Mouse (Mus musculus): Measurements from ENCODE around the gene Pglyrp2. TPM values are rescaled to one million over a fixed set of nuclear protein-coding genes. Genes with fewer than 3 reads are reported as not detected.
A peak's percentile ranks its signal among the peaks of the same experiment; 100 is the strongest.

Pglyrp2 gene
- 2.0 and 3.2 TPM in 2 replicates for polyA plus RNA-seq (2012; ENCODE audit: insufficient read depth, low replicate concordance)

DNA sequence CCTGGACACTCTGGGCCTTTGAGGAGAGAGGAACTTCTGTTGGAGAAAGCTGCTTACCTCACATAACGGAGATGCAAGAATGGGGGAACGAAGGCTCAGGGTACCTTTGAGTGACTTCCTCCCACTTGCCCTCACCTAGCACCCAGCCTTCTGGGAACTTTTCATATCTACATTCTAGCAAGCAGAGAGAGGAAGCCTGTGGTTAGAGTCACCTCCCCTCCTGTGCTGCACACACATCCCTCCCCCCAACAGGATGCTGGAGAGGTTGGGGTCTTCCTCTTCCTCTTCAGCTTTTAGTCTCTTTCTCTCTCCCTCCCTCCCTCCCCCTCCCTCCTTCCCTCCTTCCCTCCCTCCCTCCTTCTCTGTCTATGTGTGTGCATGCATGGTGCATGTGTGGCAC is at the start of gene Pglyrp2:
Gene Pglyrp2, minus strand, starts transcription at position 134 of the 400 bp plus-strand sequence.
- Histone ChIP-seq H3K4me1 (peaks cover 50% of the 10 kb centered on the region), H3K9me3 (no peaks in the 10 kb centered on the region), H3K27me3 (replicated peaks) (no peaks in the 10 kb centered on the region), H3K4me3 (replicated peaks) (peak within 1 kb of the TSS; percentile 58), H3K36me3 (replicated peaks; ENCODE audit: low read length) (no peaks in the 10 kb centered on the region)
- TF ChIP-seq FLI1 (IDR thresholded peaks at IDR 0.05; ENCODE audit: low read length) (no peak), GATA1 (IDR thresholded peaks at IDR 0.05; ENCODE audit: borderline replicate concordance, low read length) (no peak)

DNA sequence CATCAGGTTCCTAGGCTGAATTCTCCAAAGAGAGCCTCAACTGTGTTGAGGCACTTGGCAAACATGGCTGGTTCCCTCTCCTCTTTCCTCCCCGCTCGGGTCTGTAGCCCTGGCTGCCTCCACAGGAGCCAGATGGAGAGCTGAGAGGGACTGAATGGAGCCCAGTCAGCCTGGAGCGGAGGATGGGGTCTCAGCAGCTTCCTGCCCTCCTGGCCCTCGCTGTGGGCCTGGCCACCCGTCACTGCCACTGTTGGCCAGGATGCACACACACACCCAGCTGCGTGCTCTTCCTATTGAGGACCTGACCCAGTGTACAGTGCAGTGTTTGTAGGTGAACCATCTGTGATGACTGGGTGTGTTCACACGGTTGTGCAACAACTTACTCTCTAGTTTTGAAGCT is 48.2 kb upstream of the Pglyrp2 start:
- peaks cover 33% of the 10 kb centered on the region for H3K27me3 ChIP-seq (replicated peaks)
- peaks cover 8% of the 10 kb centered on the region for H3K9me3 ChIP-seq
- no peak overlapping the region for H3K4me3 ChIP-seq (replicated peaks)
- no peaks in the 10 kb centered on the region for H3K36me3 ChIP-seq (replicated peaks; ENCODE audit: low read length)
- no peak for TF ChIP-seq GATA1 (IDR thresholded peaks at IDR 0.05; ENCODE audit: borderline replicate concordance, low read length)
- no peak for TF ChIP-seq FLI1 (IDR thresholded peaks at IDR 0.05; ENCODE audit: low read length)
- H3K4me1 ChIP-seq = peaks cover 12% of the 10 kb centered on the region

GRCm38 (mm10) chr17:32470795-32471194 is 46.8 kb upstream of the Pglyrp2 start:
- H3K27me3 ChIP-seq (replicated peaks) = peaks cover 30% of the 10 kb centered on the region
- peaks cover 12% of the 10 kb centered on the region for H3K4me1 ChIP-seq
- H3K9me3 ChIP-seq = no peaks in the 10 kb centered on the region
- TF ChIP-seq GATA1 (IDR thresholded peaks at IDR 0.05; ENCODE audit: borderline replicate concordance, low read length) (no peak), FLI1 (IDR thresholded peaks at IDR 0.05; ENCODE audit: low read length) (no peak)
- H3K36me3 ChIP-seq (replicated peaks; ENCODE audit: low read length) = no peaks in the 10 kb centered on the region
- no peak overlapping the region for H3K4me3 ChIP-seq (replicated peaks)

DNA sequence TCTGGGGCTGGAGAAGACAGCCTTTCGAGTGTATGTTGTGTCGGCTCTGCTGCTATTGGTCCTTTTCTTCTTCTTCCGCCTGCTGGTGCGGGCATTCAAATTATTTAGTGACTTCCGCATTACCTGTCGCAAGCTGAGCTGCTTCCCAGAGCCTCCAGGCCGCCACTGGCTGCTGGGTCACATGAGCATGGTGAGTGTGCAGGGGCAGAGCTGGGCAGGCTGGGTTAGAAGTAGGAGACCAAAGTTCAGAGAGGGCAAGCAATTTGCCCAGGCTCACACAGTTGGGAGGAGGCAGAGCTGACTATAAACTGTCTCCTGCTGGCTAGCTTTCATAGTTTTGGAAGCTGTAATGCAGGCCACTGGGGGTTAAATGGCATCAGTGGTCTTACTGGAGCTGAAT is 44.5 kb upstream of the Pglyrp2 start:
- Histone ChIP-seq H3K4me3 (replicated peaks) (no peak overlapping the region), H3K9me3 (no peaks in the 10 kb centered on the region), H3K36me3 (replicated peaks; ENCODE audit: low read length) (no peaks in the 10 kb centered on the region), H3K27me3 (replicated peaks) (peaks cover 37% of the 10 kb centered on the region), H3K4me1 (peaks cover 4% of the 10 kb centered on the region; the same call in 1 of the 2 replicates)
- TF ChIP-seq GATA1 (IDR thresholded peaks at IDR 0.05; ENCODE audit: borderline replicate concordance, low read length) (no peak), FLI1 (IDR thresholded peaks at IDR 0.05; ENCODE audit: low read length) (no peak)

GRCm38 (mm10) chr17:32454997-32455396 is 31.0 kb upstream of the Pglyrp2 start:
- no peak overlapping the region for H3K4me3 ChIP-seq (replicated peaks)
- no peaks in the 10 kb centered on the region for H3K36me3 ChIP-seq (replicated peaks; ENCODE audit: low read length)
- H3K4me1 ChIP-seq = peaks cover 23% of the 10 kb centered on the region
- H3K27me3 ChIP-seq (replicated peaks) = peaks cover 65% of the 10 kb centered on the region
- peaks cover 8% of the 10 kb centered on the region for H3K9me3 ChIP-seq
- no peak for TF ChIP-seq FLI1 (IDR thresholded peaks at IDR 0.05; ENCODE audit: low read length)
- TF ChIP-seq GATA1 (IDR thresholded peaks at IDR 0.05; ENCODE audit: borderline replicate concordance, low read length) = no peak

DNA sequence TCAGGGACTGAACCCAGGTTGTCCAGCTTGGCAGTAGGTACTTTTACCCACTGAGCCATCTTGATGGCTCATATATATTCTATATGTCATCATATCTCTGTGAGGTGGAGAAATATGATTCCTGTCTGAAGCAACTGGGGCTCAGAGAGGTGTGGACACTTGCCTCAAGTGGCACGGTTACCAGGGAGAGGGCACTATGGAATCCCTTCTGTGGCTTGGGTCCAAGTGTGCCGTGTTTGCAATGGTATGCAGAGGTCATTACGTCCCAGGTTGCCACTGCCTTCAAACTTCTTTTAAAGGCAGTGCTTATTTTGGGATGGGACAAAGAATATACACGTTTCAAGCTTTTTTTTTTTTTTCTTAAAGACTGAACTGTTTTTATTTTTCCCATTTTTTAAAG is 30.2 kb upstream of the Pglyrp2 start:
- peaks cover 23% of the 10 kb centered on the region for H3K4me1 ChIP-seq
- H3K27me3 ChIP-seq (replicated peaks) = peaks cover 64% of the 10 kb centered on the region
- H3K9me3 ChIP-seq = peaks cover 16% of the 10 kb centered on the region
- H3K36me3 ChIP-seq (replicated peaks; ENCODE audit: low read length) = no peaks in the 10 kb centered on the region
- TF ChIP-seq FLI1 (IDR thresholded peaks at IDR 0.05; ENCODE audit: low read length) (no peak), GATA1 (IDR thresholded peaks at IDR 0.05; ENCODE audit: borderline replicate concordance, low read length) (no peak)
- no peak overlapping the region for H3K4me3 ChIP-seq (replicated peaks)

DNA sequence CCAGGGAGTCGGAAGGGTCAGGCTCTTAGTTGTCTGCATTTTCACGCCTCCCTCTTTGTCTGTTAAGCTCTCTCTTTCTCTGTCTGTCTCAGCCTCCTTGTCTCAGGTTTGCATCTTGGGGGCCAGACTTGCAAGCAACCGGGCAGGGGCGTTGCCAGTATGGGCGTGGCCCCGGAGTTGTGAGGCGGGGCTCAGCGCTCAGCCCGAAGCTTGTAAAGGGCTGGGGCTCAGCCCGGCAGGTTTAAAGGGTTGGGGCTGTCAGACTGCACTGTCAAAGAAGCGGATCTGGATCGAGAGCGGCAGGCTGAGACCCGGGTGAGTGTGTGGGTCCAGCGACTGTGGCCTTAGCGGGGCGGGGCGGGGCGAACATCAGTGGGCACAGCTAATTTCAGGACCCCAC is 28.5 kb upstream of the Pglyrp2 start, which contains the start of gene Cyp4f39:
Gene Cyp4f39, plus strand, starts transcription at position 242 of the 400 bp plus-strand sequence.
- TF ChIP-seq GATA1 (IDR thresholded peaks at IDR 0.05; ENCODE audit: borderline replicate concordance, low read length) (no peak), FLI1 (IDR thresholded peaks at IDR 0.05; ENCODE audit: low read length) (no peak)
- Histone ChIP-seq H3K4me3 (replicated peaks) (peak within 1 kb of the TSS; percentile 62), H3K9me3 (peaks cover 32% of the 10 kb centered on the region), H3K36me3 (replicated peaks; ENCODE audit: low read length) (no peaks in the 10 kb centered on the region), H3K4me1 (peaks cover 23% of the 10 kb centered on the region), H3K27me3 (replicated peaks) (peaks cover 64% of the 10 kb centered on the region)

DNA sequence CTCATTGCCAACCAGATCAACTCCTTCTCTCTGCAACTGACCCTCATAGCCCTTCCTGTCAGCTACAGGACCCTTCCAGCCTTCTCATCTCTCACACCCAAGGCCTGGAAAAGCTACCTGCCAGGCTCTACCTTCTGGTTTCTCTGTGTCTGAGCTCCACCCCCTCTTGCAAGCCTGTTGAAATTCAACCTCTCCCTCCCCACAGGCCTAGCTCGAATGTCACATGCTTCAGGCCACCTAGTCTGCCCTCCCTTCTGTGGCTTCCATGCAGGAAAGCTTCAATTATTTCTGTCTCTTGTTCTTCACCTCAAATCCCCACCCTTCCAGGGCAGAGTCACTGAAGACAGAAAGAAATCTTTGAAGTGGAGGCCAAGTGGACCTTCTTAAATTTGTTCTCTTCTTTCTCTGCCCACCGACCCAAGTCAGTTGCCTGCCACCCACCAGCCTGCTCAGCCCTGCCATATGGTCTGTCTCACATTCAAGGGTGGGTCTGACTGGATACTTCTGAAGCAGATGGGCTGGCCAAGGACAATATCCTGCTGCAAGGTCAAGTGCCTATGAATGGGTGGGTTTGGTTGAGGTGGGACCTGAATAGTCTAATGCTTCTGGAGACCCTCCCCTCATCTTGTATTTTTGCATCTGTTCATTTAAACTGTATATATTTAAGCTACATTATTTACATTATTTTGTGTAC is 27.0 kb upstream of the Pglyrp2 start:
- Histone ChIP-seq H3K27me3 (replicated peaks) (peaks cover 54% of the 10 kb centered on the region), H3K36me3 (replicated peaks; ENCODE audit: low read length) (no peaks in the 10 kb centered on the region), H3K4me1 (peaks cover 16% of the 10 kb centered on the region), H3K9me3 (peaks cover 33% of the 10 kb centered on the region), H3K4me3 (replicated peaks) (no peak overlapping the region)
- no peak for TF ChIP-seq GATA1 (IDR thresholded peaks at IDR 0.05; ENCODE audit: borderline replicate concordance, low read length)
- no peak for TF ChIP-seq FLI1 (IDR thresholded peaks at IDR 0.05; ENCODE audit: low read length)

- Histone ChIP-seq H3K36me3 (replicated peaks; ENCODE audit: low read length) (no peaks in the 10 kb centered on the region), H3K4me3 (replicated peaks) (no peak overlapping the region), H3K27me3 (replicated peaks) (peaks cover 51% of the 10 kb centered on the region), H3K9me3 (peaks cover 33% of the 10 kb centered on the region), H3K4me1 (peaks cover 11% of the 10 kb centered on the region)
- no peak for TF ChIP-seq FLI1 (IDR thresholded peaks at IDR 0.05; ENCODE audit: low read length)
- TF ChIP-seq GATA1 (IDR thresholded peaks at IDR 0.05; ENCODE audit: borderline replicate concordance, low read length) = no peak
These were observed 25.1 kb upstream of the Pglyrp2 start for GRCm38 (mm10) chr17:32449042-32449441.

GRCm38 (mm10) chr17:32447195-32447594 is 23.2 kb upstream of the Pglyrp2 start:
- TF ChIP-seq GATA1 (IDR thresholded peaks at IDR 0.05; ENCODE audit: borderline replicate concordance, low read length) (no peak), FLI1 (IDR thresholded peaks at IDR 0.05; ENCODE audit: low read length) (no peak)
- peaks cover 45% of the 10 kb centered on the region for H3K27me3 ChIP-seq (replicated peaks)
- H3K36me3 ChIP-seq (replicated peaks; ENCODE audit: low read length) = no peaks in the 10 kb centered on the region
- H3K4me3 ChIP-seq (replicated peaks) = no peak overlapping the region
- H3K9me3 ChIP-seq = peaks cover 33% of the 10 kb centered on the region
- peaks cover 5% of the 10 kb centered on the region for H3K4me1 ChIP-seq

Data from megakaryocyte, embryonic 14.5 days (primary cell).